Mouse (Mus musculus) adrenal gland (tissue): ENCODE measurements at regions not wholly inside any gene's neighbourhood (a gene's known extent, or its start where the extent isn't known, plus 50 kb on each side); places are given as distances from the start of the nearest gene placed in this dataset.

Source experiments
- intact Hi-C: fragments of 180-260 bp; cut with DNase I; formaldehyde crosslinking; loops from one replicate; pipeline ENCODE4 v1.15.1; 2025

- intact Hi-C loops: no loop called here
Observed at GRCm38 (mm10) chr7:83145551-83145950, 278.4 kb downstream of the Mex3b start.

GRCm38 (mm10) chr7:83161226-83161625 is 294.1 kb downstream of the Mex3b start:
- intact Hi-C loops: no loop called here

- intact Hi-C loops: no loop called here
Observed at GRCm38 (mm10) chr7:83162868-83163267, 295.7 kb downstream of the Mex3b start.

GRCm38 (mm10) chr7:83179403-83179802 is 312.3 kb downstream of the Mex3b start:
- intact Hi-C loops: no loop called here

- intact Hi-C loops: no loop called here
Observed at GRCm38 (mm10) chr7:83186341-83186740, 319.2 kb downstream of the Mex3b start.

- intact Hi-C loops: no loop called here
Observed at GRCm38 (mm10) chr7:83195896-83196537, 328.9 kb downstream of the Mex3b start.

- intact Hi-C loops: no loop called here
Observed at GRCm38 (mm10) chr7:83197490-83197889, 330.4 kb downstream of the Mex3b start.

- intact Hi-C loops: no loop called here
Observed at GRCm38 (mm10) chr7:83201126-83201686, 334.1 kb downstream of the Mex3b start.

- intact Hi-C loops: no loop called here
Observed at GRCm38 (mm10) chr7:83201768-83202493, 334.8 kb downstream of the Mex3b start.

- intact Hi-C loops: no loop called here
Observed at GRCm38 (mm10) chr7:83203311-83204012, 336.3 kb downstream of the Mex3b start.

- intact Hi-C loops: no loop called here
Observed at GRCm38 (mm10) chr7:83204013-83204365, 336.9 kb downstream of the Mex3b start.

- intact Hi-C loops: no loop called here
Observed at GRCm38 (mm10) chr7:83204701-83205100, 337.6 kb downstream of the Mex3b start.

GRCm38 (mm10) chr7:83206999-83207398 is 339.9 kb downstream of the Mex3b start:
- intact Hi-C loops: no loop called here

- intact Hi-C loops: no loop called here
Observed at GRCm38 (mm10) chr7:83211611-83212010, 344.5 kb downstream of the Mex3b start.

- intact Hi-C loops: no loop called here
Observed at GRCm38 (mm10) chr7:83222029-83222722, 355.0 kb downstream of the Mex3b start.

GRCm38 (mm10) chr7:83227262-83228108 is 357.2 kb upstream of the Tmc3 start:
- intact Hi-C loops: no loop called here

GRCm38 (mm10) chr7:83230496-83231325 is 354.0 kb upstream of the Tmc3 start:
- intact Hi-C loops: no loop called here

- intact Hi-C loops: no loop called here
Observed at GRCm38 (mm10) chr7:83235659-83236058, 349.1 kb upstream of the Tmc3 start.

- intact Hi-C loops: no loop called here
Observed at GRCm38 (mm10) chr7:83237336-83237735, 347.4 kb upstream of the Tmc3 start.

GRCm38 (mm10) chr7:83238091-83238490 is 346.6 kb upstream of the Tmc3 start:
- intact Hi-C loops: no loop called here
